ENCODE assay signal across 7 mouse cellular contexts in the genomic region with DNA sequence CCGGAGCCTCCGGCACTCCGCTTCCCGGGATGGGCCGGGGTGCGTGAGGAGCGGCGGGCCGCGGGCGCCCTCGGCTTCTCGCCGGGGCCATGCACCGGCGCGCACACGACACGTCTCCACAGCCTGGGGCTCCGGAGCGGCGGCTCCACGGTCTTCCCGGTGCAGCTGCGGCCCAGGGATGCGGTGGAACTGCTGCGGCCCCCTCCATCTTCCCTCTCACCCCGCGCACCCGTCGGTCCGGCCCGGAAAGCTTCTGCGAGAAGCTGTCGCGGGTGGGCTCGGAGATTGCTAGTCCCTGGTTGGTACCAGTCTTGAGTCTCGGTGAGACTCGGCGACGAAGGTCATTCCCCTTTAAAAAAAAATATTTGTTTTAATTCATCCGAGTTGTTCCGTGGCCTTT. TPM values are rescaled to one million over a fixed set of nuclear protein-coding genes. Genes with fewer than 3 reads are reported as not detected.
DNase-seq lines count a peak whose midpoint lies in the region; ATAC-seq and TF ChIP-seq lines count a peak whose summit lies in the region.

No protein-coding gene starts in this region.

- H3K79me2 ChIP-seq in macrophage (ENCODE audit: inconsistent target), result peaks cover 36% of the 10 kb centered on the region; the same call in 1 of the 2 replicates

- H3K9ac ChIP-seq in embryonic facial prominence, embryonic 12.5 days, result peak overlapping the region; percentile 96
- H3K9ac ChIP-seq in hindbrain, embryonic 13.5 days, result peak overlapping the region; percentile 90

- H3K4me1 ChIP-seq in lung, adult 2 months (ENCODE audit: control insufficient read depth, insufficient read depth, low read length), result peaks cover 10% of the 10 kb centered on the region
- peaks cover 10% of the 10 kb centered on the region; the same call in 1 of the 2 replicates for H3K4me1 ChIP-seq in embryonic facial prominence, embryonic 12.5 days
- H3K4me1 ChIP-seq in hindbrain, embryonic 13.5 days (replicated peaks), result peaks cover 25% of the 10 kb centered on the region

- no peak for TF ChIP-seq POLR2A in lung, adult 2 months (IDR thresholded peaks at IDR 0.05; ENCODE audit: borderline replicate concordance, extremely low read depth, low read depth, low read length)

- no peak for DNase-seq in lung, adult 2 months
- DNase-seq in lung, postnatal 25 days (ENCODE audit: low spot score), result no peak
- no peak for DNase-seq in ovary, postnatal 14 days (ENCODE audit: low spot score)
- DNase-seq in spleen, postnatal 14 days (ENCODE audit: low spot score in 2 of 2), result no peak

- WGBS in lung, adult 2 months, result 1% methylated on average over 42 of the region's 43 CpGs
- under 1% methylated on average over 42 of the region's 43 CpGs for WGBS in embryonic facial prominence, embryonic 12.5 days
- WGBS in hindbrain, embryonic 13.5 days, result 0% methylated on average over 30 of the region's 43 CpGs
- 1% methylated on average over 39 of the region's 43 CpGs for WGBS in macrophage (ENCODE audit: missing documents)

- H3K36me3 ChIP-seq in embryonic facial prominence, embryonic 12.5 days, result no peaks in the 10 kb centered on the region
- no peaks in the 10 kb centered on the region for H3K36me3 ChIP-seq in hindbrain, embryonic 13.5 days
- H3K36me3 ChIP-seq in macrophage (ENCODE audit: inconsistent target), result no peaks in the 10 kb centered on the region

- H3K4me3 ChIP-seq in lung, adult 2 months (replicated peaks; ENCODE audit: extremely low read depth, low read depth, low read length), result peak overlapping the region; percentile 98
- peak overlapping the region; percentile 85 for H3K4me3 ChIP-seq in embryonic facial prominence, embryonic 12.5 days
- peak overlapping the region; percentile 78 for H3K4me3 ChIP-seq in hindbrain, embryonic 13.5 days
- peak overlapping the region; percentile 52 for H3K4me3 ChIP-seq in macrophage (ENCODE audit: inconsistent target)

- peak overlapping the region; percentile 66 for H3K4me2 ChIP-seq in embryonic facial prominence, embryonic 12.5 days (replicated peaks)
- peak overlapping the region; percentile 59 for H3K4me2 ChIP-seq in hindbrain, embryonic 13.5 days

- peak overlapping the region; percentile 99 for H3K27ac ChIP-seq in embryonic facial prominence, embryonic 12.5 days
- H3K27ac ChIP-seq in hindbrain, embryonic 13.5 days, result peak overlapping the region; percentile 98
- H3K27ac ChIP-seq in macrophage, result no peak overlapping the region

- no peak for TF ChIP-seq CTCF in lung, adult 2 months (IDR thresholded peaks at IDR 0.05; ENCODE audit: insufficient read depth, low read length)

- no peaks in the 10 kb centered on the region for H3K9me3 ChIP-seq in embryonic facial prominence, embryonic 12.5 days
- H3K9me3 ChIP-seq in hindbrain, embryonic 13.5 days, result no peaks in the 10 kb centered on the region

- no peak for ATAC-seq in embryonic facial prominence, embryonic 12.5 days (ENCODE audit: insufficient number of reproducible peaks, insufficient read depth, low FRiP score, low TSS enrichment)
- peak; percentile 80 for ATAC-seq in hindbrain, embryonic 13.5 days (ENCODE audit: low FRiP score)

- no peaks in the 10 kb centered on the region for H3K27me3 ChIP-seq in embryonic facial prominence, embryonic 12.5 days
- 0 out of 2 replicates have a peak, but pooled peaks cover 3% of the 10 kb centered on the region for H3K27me3 ChIP-seq in hindbrain, embryonic 13.5 days

RNA-seq across cellular contexts. Expression of gene Errfi1, which starts 1.6 kb away (rescaled TPM):
- polyA plus RNA-seq in lung, adult 2 months (2012; rRNA removed), result 53.7 and 85.0 TPM in 2 replicates
- 26.9 and 27.8 TPM in 2 replicates for polyA plus RNA-seq in embryonic facial prominence, embryonic 12.5 days (2016; fragmentation: Nextera tagmentation; extraction: Ambion mirVana)
- polyA plus RNA-seq in hindbrain, embryonic 13.5 days (2015; fragmentation: Nextera tagmentation; extraction: Ambion mirVana), result 29.0 and 29.5 TPM in 2 replicates
- 1,000 to 10,000 TPM in 2 of 26 experiments, 100 to 1,000 TPM in 6, 10 to 100 TPM in 9, 1 to 10 TPM in 9; 5.3 to 1,131 (median 35.7) TPM for total RNA-seq in macrophage (2018; cell fraction: chromatin; rRNA removed)
- 100 to 1,000 TPM in 6 of 26 experiments, 10 to 100 TPM in 8, 1 to 10 TPM in 12; 3.1 to 807 (median 10.7) TPM for total RNA-seq in macrophage (2018; cell fraction: cytosol; rRNA removed)
- 1,000 to 10,000 TPM in 2 of 26 experiments, 100 to 1,000 TPM in 7, 10 to 100 TPM in 11, 1 to 10 TPM in 6; 4.9 to 1,007 (median 57.5) TPM for total RNA-seq in macrophage (2018; cell fraction: nucleus; rRNA removed)
- polyA plus RNA-seq in macrophage (2018), result 4.5 to 7.1 TPM (median 5.5 TPM) in 3 replicates

RNA-seq across cellular contexts. Expression of gene Park7, which starts 58.9 kb away (rescaled TPM):
- 80.9 and 112 TPM in 2 replicates for polyA plus RNA-seq in lung, adult 2 months (2012; rRNA removed)
- polyA plus RNA-seq in embryonic facial prominence, embryonic 12.5 days (2016; fragmentation: Nextera tagmentation; extraction: Ambion mirVana), result 425 and 444 TPM in 2 replicates
- polyA plus RNA-seq in hindbrain, embryonic 13.5 days (2015; fragmentation: Nextera tagmentation; extraction: Ambion mirVana), result 359 and 380 TPM in 2 replicates
- total RNA-seq in macrophage (2018; cell fraction: chromatin; rRNA removed), result 10 to 100 TPM in 14 of 26 experiments, 1 to 10 TPM in 12; 1.6 to 26.7 (median 10.6) TPM
- 100 to 1,000 TPM in 12 of 26 experiments, 10 to 100 TPM in 14; 75.6 to 145 (median 99.0) TPM for total RNA-seq in macrophage (2018; cell fraction: cytosol; rRNA removed)
- total RNA-seq in macrophage (2018; cell fraction: nucleus; rRNA removed), result 10 to 100 TPM in 25 of 26 experiments, 1 to 10 TPM in 1; 9.4 to 48.8 (median 24.2) TPM
- 102 to 170 TPM (median 110 TPM) in 3 replicates for polyA plus RNA-seq in macrophage (2018)

RNA-seq across cellular contexts. Expression of gene Tnfrsf9, which starts 59.0 kb away (rescaled TPM):
- 0.54 and 1.0 TPM in 2 replicates for polyA plus RNA-seq in lung, adult 2 months (2012; rRNA removed)
- 0.29 and 1.0 TPM in 2 replicates for polyA plus RNA-seq in embryonic facial prominence, embryonic 12.5 days (2016; fragmentation: Nextera tagmentation; extraction: Ambion mirVana)
- 0.22 and 0.38 TPM in 2 replicates for polyA plus RNA-seq in hindbrain, embryonic 13.5 days (2015; fragmentation: Nextera tagmentation; extraction: Ambion mirVana)
- 10 to 100 TPM in 1 of 26 experiments, 1 to 10 TPM in 2, not detected in 23; 1.2 to 15.7 (median 5.8) TPM for total RNA-seq in macrophage (2018; cell fraction: chromatin; rRNA removed)
- 1 to 10 TPM in 4 of 26 experiments, under 1 TPM in 19, not detected in 3; 0.05 to 1.8 (median 0.41) TPM for total RNA-seq in macrophage (2018; cell fraction: cytosol; rRNA removed)
- 10 to 100 TPM in 1 of 26 experiments, 1 to 10 TPM in 10, under 1 TPM in 5, not detected in 10; 0.56 to 12.2 (median 1.5) TPM for total RNA-seq in macrophage (2018; cell fraction: nucleus; rRNA removed)
- polyA plus RNA-seq in macrophage (2018), result 0.12 to 0.17 TPM in 2 of 3 replicates, not detected in the other
